Mouse (Mus musculus): ENCODE measurements around the gene Fam173a. TPM values are rescaled to one million over a fixed set of nuclear protein-coding genes. Genes with fewer than 3 reads are reported as not detected.

Fam173a gene
- polyA plus RNA-seq, 1 experiment from 2014 or later = 93.8 TPM

DNA sequence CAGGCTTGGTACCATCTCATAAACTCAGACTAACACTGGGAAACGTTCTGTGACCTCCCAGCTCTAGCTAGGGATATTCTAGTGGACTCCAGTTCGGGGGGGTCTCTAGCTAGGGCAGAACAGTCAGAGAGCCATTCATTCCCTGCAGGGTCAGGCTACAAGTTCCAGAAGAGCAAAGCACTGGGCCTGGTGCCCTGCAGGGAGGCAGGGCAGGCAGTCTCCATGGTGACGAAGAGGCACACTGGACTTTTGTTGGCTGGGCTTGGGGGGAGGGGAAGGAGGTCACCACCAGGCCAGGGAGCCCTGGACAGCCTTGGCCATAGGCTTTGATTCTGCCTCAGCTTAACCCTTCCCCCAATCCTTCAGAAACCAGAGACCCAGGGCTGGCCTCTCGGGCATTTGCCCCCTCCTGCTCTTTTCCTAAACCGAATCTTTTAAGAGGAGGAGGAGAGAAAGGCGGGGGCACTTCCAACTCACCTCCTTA is 3.0 kb upstream of the Fam173a start, which contains the start of gene AC134908.4:
AC134908.4 (minus strand) TSS at position 51 of the 484 bp plus-strand sequence.
- Histone ChIP-seq H3K4me3 (ENCODE audit: low read depth, low read length) (peak within 1 kb of the TSS; percentile 86), H3K9me3 (ENCODE audit: control insufficient read depth, low read length) (no peaks in the 10 kb centered on the region), H3K27ac (ENCODE audit: low read depth) (peak within 1 kb of the TSS; percentile 47; the same call in 1 of the 2 replicates), H3K27me3 (replicated peaks; ENCODE audit: control insufficient read depth, insufficient read depth, low read length) (no peaks in the 10 kb centered on the region), H3K4me1 (replicated peaks; ENCODE audit: control insufficient read depth, insufficient read depth, low read length) (peaks cover 35% of the 10 kb centered on the region), H3K4me2 (ENCODE audit: low read length) (peak within 1 kb of the TSS; percentile 96), H3K9ac (ENCODE audit: low read length) (peak within 1 kb of the TSS; percentile 66), H3K36me3 (ENCODE audit: control insufficient read depth, insufficient read depth, low read length) (no peaks in the 10 kb centered on the region)
- no peak for DNase-seq (ENCODE audit: low spot score)
- no peak for ATAC-seq (replicated peaks; ENCODE audit: low FRiP score, low TSS enrichment, low read depth)
- 27% methylated on average over 6 of the region's 6 CpGs for WGBS

DNA sequence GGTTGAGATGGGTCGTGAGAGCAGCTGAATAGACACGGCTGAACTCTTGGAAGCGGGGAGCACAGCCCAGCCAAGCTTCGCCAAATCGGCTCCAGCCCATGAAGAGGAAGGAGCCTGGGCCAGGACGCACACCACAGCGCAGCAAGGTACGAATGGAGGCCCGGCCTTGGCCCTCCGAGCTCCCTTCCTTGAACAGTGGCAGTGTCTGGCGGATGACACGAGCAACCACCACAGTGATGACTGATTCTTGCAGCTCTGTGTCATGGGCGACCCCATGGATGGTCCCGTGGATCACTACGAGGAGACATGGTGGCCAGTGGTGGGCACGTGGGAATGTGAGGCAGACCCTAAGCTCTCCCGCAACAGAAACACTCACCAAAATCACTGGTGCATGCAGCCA is 2.3 kb upstream of the Fam173a start:
- DNase-seq (ENCODE audit: low spot score) (no peak), ATAC-seq (replicated peaks; ENCODE audit: low FRiP score, low TSS enrichment, low read depth) (no peak)
- Histone ChIP-seq H3K27ac (ENCODE audit: low read depth) (peak overlapping the region; percentile 8; the same call in 1 of the 2 replicates), H3K4me1 (replicated peaks; ENCODE audit: control insufficient read depth, insufficient read depth, low read length) (peaks cover 35% of the 10 kb centered on the region), H3K27me3 (replicated peaks; ENCODE audit: control insufficient read depth, insufficient read depth, low read length) (no peaks in the 10 kb centered on the region), H3K4me3 (ENCODE audit: low read depth, low read length) (0 out of 2 replicates have a peak overlapping the region, but pooled peaks have one; percentile 86), H3K9ac (ENCODE audit: low read length) (no peak overlapping the region; the same call in 1 of the 2 replicates), H3K4me2 (ENCODE audit: low read length) (peak overlapping the region; percentile 96), H3K36me3 (ENCODE audit: control insufficient read depth, insufficient read depth, low read length) (peaks cover under 1% of the 10 kb centered on the region; the same call in 1 of the 2 replicates), H3K9me3 (ENCODE audit: control insufficient read depth, low read length) (no peaks in the 10 kb centered on the region)
- WGBS = 85% methylated on average over 17 of the region's 17 CpGs

DNA sequence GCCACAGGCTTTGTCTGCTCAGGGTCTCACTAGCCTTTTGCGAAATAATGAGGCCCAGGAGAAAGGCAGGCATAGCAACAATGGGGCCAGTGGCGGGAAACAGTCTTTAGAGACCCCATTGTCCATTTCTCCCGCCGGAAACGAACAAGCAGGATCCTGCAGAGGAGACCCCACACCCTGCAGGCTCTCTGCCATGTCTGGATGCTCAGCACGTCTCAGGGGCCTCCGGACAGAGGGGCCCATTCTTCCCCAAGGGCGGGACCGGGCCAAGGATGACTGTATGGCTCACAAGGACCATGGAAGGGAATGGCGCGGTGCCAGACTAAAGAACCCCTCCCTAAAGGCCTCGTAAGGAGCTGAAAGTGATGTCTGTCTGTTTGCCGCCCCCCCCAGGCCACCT is 1.5 kb upstream of the Fam173a start:
- Histone ChIP-seq H3K9ac (ENCODE audit: low read length) (no peak overlapping the region), H3K4me1 (replicated peaks; ENCODE audit: control insufficient read depth, insufficient read depth, low read length) (peaks cover 35% of the 10 kb centered on the region), H3K27me3 (replicated peaks; ENCODE audit: control insufficient read depth, insufficient read depth, low read length) (no peaks in the 10 kb centered on the region), H3K27ac (ENCODE audit: low read depth) (peak overlapping the region; percentile 98; the same call in 1 of the 2 replicates), H3K36me3 (ENCODE audit: control insufficient read depth, insufficient read depth, low read length) (peaks cover 9% of the 10 kb centered on the region), H3K4me2 (ENCODE audit: low read length) (no peak overlapping the region), H3K4me3 (ENCODE audit: low read depth, low read length) (no peak overlapping the region), H3K9me3 (ENCODE audit: control insufficient read depth, low read length) (no peaks in the 10 kb centered on the region)
- no peak for DNase-seq (ENCODE audit: low spot score)
- no peak for ATAC-seq (replicated peaks; ENCODE audit: low FRiP score, low TSS enrichment, low read depth)
- WGBS = 76% methylated on average over 13 of the region's 13 CpGs

DNA sequence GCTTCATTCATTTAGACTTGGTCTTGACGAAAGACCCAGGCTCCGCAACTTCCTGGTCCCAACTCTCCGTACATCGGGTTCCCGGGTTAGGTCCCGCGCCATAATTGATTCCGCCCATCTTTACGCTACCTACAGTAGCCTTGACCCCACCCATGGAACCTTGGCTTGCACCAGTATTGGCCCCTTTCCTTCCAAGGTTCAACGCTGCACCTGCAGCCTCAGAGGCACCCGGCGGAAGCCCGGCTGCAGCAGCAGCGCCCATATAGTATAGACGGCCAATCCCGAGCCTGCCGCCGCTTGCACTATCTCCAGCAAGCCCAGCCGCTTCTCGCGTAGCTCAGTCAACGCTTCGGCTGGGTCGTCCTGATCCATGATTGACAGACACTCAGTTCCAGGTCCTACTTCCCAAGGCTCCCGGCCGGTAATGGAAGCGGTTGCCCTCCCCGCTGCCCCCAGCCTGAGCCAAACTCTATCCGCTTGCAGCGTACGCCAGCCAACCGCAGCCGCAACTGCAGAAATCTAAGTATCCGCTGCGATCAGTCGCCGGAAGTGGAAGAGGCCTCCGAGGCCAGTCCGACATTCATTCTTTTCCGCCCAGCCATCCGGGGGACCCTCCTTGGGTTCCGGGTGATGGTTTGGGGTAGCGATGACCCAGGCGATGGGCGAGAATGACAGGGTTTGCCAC is 716 bp downstream of the Fam173a start:
- Histone ChIP-seq H3K27me3 (replicated peaks; ENCODE audit: control insufficient read depth, insufficient read depth, low read length) (no peaks in the 10 kb centered on the region), H3K9ac (ENCODE audit: low read length) (peak overlapping the region; percentile 74), H3K4me1 (replicated peaks; ENCODE audit: control insufficient read depth, insufficient read depth, low read length) (peaks cover 30% of the 10 kb centered on the region), H3K4me3 (ENCODE audit: low read depth, low read length) (peak overlapping the region; percentile 88), H3K4me2 (ENCODE audit: low read length) (peak overlapping the region; percentile 91), H3K27ac (ENCODE audit: low read depth) (peak overlapping the region; percentile 98), H3K9me3 (ENCODE audit: control insufficient read depth, low read length) (no peaks in the 10 kb centered on the region), H3K36me3 (ENCODE audit: control insufficient read depth, insufficient read depth, low read length) (peaks cover 27% of the 10 kb centered on the region)
- ATAC-seq (replicated peaks; ENCODE audit: low FRiP score, low TSS enrichment, low read depth) = peak; percentile 71
- DNase-seq (ENCODE audit: low spot score) = peak; percentile 97
- WGBS = under 1% methylated on average over 45 of the region's 45 CpGs

DNA sequence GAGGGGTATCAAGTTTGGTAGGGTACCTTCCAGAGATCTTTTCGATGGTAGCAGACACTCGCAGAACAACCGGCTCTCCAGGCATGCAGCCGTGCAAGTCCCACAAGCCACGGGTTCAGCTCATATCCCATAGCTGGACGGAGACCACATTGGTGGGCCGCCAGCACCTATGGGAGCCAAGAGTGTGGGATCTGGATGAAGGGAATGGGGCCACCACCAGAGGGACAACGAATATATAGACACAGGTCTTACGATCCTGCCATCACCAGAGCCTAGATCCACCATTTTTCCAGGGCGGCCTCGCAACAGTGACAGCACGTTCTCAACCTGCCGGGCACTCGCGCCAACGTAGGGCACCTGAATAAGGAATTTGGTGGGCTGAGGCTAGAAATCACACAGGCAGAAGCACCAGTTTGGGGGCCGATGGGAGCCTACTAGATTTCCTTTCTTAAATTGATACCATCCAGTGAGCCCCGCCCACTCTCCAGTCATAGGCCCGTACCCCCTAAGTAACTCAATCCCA is 1.3 kb downstream of the Fam173a start:
- peaks cover 27% of the 10 kb centered on the region for H3K36me3 ChIP-seq (ENCODE audit: control insufficient read depth, insufficient read depth, low read length)
- DNase-seq (ENCODE audit: low spot score) = no peak
- H3K4me1 ChIP-seq (replicated peaks; ENCODE audit: control insufficient read depth, insufficient read depth, low read length) = peaks cover 30% of the 10 kb centered on the region
- H3K27me3 ChIP-seq (replicated peaks; ENCODE audit: control insufficient read depth, insufficient read depth, low read length) = no peaks in the 10 kb centered on the region
- H3K9me3 ChIP-seq (ENCODE audit: control insufficient read depth, low read length) = no peaks in the 10 kb centered on the region
- H3K4me3 ChIP-seq (ENCODE audit: low read depth, low read length) = peak overlapping the region; percentile 88
- H3K9ac ChIP-seq (ENCODE audit: low read length) = peak overlapping the region; percentile 74
- H3K27ac ChIP-seq (ENCODE audit: low read depth) = peak overlapping the region; percentile 98; the same call in 1 of the 2 replicates
- peak overlapping the region; percentile 91 for H3K4me2 ChIP-seq (ENCODE audit: low read length)
- ATAC-seq (replicated peaks; ENCODE audit: low FRiP score, low TSS enrichment, low read depth) = peak; percentile 3; the same call in 1 of the 2 replicates
- 27% methylated on average over 19 of the region's 19 CpGs for WGBS

DNA sequence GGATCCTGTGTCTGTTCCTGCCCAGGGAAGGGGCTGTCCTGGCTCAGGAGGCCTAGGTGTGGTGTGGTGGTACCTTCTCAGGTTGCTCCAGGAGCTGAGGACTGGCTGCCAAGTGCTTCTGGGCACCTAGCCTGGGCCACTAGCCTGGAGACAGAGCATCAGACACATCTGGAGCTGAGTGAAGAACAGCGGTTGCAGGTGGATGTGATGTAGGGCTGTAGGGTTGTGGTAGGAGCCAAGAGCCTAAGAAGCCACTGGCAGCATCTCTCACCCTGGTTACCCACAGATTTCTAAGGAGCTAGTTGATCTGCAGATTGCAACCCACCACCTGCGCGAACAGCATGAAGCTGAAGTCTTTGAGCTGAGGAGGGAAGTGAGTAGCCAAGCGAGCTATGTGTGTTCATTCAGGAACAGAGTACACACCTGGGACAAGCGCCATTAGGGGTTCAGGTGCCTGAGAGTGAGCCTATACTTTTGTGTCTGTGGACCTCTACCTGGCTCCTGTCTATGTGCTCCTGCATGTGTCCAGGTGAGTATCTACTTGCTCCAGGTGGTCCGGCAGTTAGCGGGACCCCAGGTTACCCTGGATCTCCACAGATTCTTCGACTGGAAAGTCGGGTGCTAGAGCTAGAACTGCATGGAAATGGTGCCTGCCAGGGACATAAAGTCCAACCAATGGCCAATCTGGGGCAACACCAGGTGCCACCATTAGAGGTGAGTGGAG is 5.8 kb downstream of the Fam173a start:
- H3K27ac ChIP-seq (ENCODE audit: low read depth) = no peak overlapping the region
- peaks cover 23% of the 10 kb centered on the region for H3K4me1 ChIP-seq (replicated peaks; ENCODE audit: control insufficient read depth, insufficient read depth, low read length)
- H3K9me3 ChIP-seq (ENCODE audit: control insufficient read depth, low read length) = no peaks in the 10 kb centered on the region
- no peak for ATAC-seq (replicated peaks; ENCODE audit: low FRiP score, low TSS enrichment, low read depth)
- H3K27me3 ChIP-seq (replicated peaks; ENCODE audit: control insufficient read depth, insufficient read depth, low read length) = no peaks in the 10 kb centered on the region
- peaks cover 43% of the 10 kb centered on the region for H3K36me3 ChIP-seq (ENCODE audit: control insufficient read depth, insufficient read depth, low read length)
- no peak overlapping the region for H3K9ac ChIP-seq (ENCODE audit: low read length)
- no peak overlapping the region for H3K4me3 ChIP-seq (ENCODE audit: low read depth, low read length)
- no peak for DNase-seq (ENCODE audit: low spot score)
- no peak overlapping the region for H3K4me2 ChIP-seq (ENCODE audit: low read length)
- 89% methylated on average over 9 of the region's 9 CpGs for WGBS

DNA sequence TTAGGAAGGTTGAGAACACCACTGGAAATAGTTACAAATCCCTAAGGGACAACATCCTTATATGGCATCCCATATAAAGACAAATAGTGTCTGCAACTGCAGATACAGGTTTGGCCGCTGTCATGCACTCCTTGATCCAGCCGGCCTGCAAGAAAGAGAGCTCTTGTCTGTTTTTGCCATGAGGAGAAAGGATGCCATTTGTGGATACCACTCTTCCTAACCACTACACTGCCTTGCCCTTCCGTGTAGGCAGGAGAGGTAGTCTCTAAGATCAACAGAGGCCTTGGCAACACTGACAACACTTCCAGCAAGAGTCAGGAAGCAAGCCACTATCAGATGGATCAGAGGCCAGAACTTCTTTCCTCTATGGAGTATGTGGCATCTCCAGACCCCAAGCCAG is 6.4 kb downstream of the Fam173a start, which contains the start of gene Ccdc78:
Ccdc78 (plus strand) TSS at position 301 of the 400 bp plus-strand sequence.
- H3K27ac ChIP-seq (ENCODE audit: low read depth) = peak within 1 kb of the TSS; percentile 79; the same call in 1 of the 2 replicates
- WGBS = 80% methylated on average over 3 of the region's 3 CpGs
- no peak for ATAC-seq (replicated peaks; ENCODE audit: low FRiP score, low TSS enrichment, low read depth)

DNA sequence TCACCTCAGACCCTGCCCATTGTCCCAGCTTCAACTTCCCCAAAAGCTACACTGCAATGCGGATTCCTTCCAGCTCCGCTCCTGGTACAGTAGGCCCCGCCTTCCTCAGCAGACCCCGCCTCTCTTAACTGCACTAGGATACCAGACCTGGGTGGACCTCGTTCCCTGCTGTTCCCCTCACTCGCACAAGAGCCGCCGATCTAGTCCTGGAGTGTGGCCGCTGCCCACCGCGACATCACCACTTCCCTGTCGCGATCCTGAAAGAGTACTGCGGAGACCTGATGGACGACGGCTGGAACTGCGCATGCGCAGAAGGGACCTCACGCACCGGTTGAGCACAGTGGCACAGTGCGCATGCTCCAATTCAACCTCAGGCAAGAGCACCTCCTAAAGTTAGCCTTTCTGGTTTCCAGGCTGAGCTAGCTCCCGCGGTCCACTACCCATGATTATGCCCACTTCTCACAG is 7.4 kb downstream of the Fam173a start, which contains the start of gene Haghl:
Haghl (minus strand) TSS at position 393 of the 465 bp plus-strand sequence.
- ATAC-seq (replicated peaks; ENCODE audit: low FRiP score, low TSS enrichment, low read depth) = peak; percentile 82
- Histone ChIP-seq H3K27me3 (replicated peaks; ENCODE audit: control insufficient read depth, insufficient read depth, low read length) (no peaks in the 10 kb centered on the region), H3K4me3 (ENCODE audit: low read depth, low read length) (peak within 1 kb of the TSS; percentile 94), H3K27ac (ENCODE audit: low read depth) (peak within 1 kb of the TSS; percentile 79), H3K36me3 (ENCODE audit: control insufficient read depth, insufficient read depth, low read length) (peaks cover 56% of the 10 kb centered on the region), H3K9ac (ENCODE audit: low read length) (peak within 1 kb of the TSS; percentile 65), H3K4me1 (replicated peaks; ENCODE audit: control insufficient read depth, insufficient read depth, low read length) (peaks cover 12% of the 10 kb centered on the region), H3K9me3 (ENCODE audit: control insufficient read depth, low read length) (no peaks in the 10 kb centered on the region), H3K4me2 (ENCODE audit: low read length) (peak within 1 kb of the TSS; percentile 94)
- DNase-seq (ENCODE audit: low spot score) = peak; percentile 99
- under 1% methylated on average over 23 of the region's 23 CpGs for WGBS

More for the DNA sequence above, 6.4 kb downstream of the Fam173a start, which contains the start of gene Ccdc78:
- DNase-seq (ENCODE audit: low spot score) = no peak
- Histone ChIP-seq H3K27me3 (replicated peaks; ENCODE audit: control insufficient read depth, insufficient read depth, low read length) (no peaks in the 10 kb centered on the region), H3K9me3 (ENCODE audit: control insufficient read depth, low read length) (no peaks in the 10 kb centered on the region), H3K9ac (ENCODE audit: low read length) (peak within 1 kb of the TSS; percentile 65), H3K4me1 (replicated peaks; ENCODE audit: control insufficient read depth, insufficient read depth, low read length) (peaks cover 18% of the 10 kb centered on the region), H3K4me2 (ENCODE audit: low read length) (peak within 1 kb of the TSS; percentile 94), H3K36me3 (ENCODE audit: control insufficient read depth, insufficient read depth, low read length) (peaks cover 50% of the 10 kb centered on the region), H3K4me3 (ENCODE audit: low read depth, low read length) (peak within 1 kb of the TSS; percentile 94)

Measured in intestine, embryonic 14.5 days (tissue).